Mouse (Mus musculus): ENCODE data around the gene Tnni3k. TPM values are rescaled to one million over a fixed set of nuclear protein-coding genes. Genes with fewer than 3 reads are reported as not detected.

The Tnni3k gene
- total RNA-seq, 2 experiments from 2014 or later, result 79.9 to 81.6 TPM

DNA sequence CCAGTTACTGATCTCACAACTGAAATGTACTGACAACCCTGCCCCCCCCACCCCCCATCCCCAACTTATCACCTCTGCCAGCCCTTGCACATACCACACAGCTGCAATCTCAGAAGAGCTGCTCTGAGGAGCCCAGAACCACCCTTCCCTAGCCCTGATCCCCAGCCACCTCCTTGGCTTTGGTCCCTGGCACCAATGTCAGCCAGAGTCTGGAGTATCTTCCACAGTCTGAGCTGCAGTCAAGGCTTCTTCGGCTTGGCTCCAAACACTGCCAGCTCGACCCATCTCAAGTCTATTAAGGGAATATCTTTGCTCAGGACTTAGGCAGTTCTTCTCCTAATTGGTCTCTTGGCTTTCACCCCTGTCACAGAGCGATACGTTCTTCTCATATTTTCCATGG, 261.6 kb downstream of the Tnni3k start:
- intact Hi-C loops (cut with DNase I), result no loop called here
- DNase-seq (ENCODE audit: low spot score), result no peak

DNA sequence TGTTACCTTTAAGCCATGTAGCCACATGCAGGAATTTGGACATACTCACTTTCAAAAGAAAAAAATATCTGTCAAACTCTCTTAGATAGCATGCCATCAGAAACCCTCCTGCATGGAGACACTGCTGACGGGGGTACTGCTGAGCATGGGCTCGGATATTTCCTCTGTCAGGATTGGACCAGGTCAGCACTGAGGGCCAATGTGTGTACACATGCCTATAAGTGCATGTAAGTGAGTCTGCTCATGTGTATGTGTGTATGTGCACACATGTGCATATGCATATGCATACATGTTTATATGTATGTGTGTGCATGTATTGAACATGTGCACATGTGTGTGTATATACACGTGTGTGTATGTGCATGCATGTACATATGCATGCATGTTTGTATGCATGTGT, 267.6 kb downstream of the Tnni3k start:
- intact Hi-C loops (cut with DNase I), result loop anchor here (5.0 kb wide), 1 partner anchor 135 kb away; no protein-coding TSS in a partner anchor
- DNase-seq (ENCODE audit: low spot score), result no peak

DNA sequence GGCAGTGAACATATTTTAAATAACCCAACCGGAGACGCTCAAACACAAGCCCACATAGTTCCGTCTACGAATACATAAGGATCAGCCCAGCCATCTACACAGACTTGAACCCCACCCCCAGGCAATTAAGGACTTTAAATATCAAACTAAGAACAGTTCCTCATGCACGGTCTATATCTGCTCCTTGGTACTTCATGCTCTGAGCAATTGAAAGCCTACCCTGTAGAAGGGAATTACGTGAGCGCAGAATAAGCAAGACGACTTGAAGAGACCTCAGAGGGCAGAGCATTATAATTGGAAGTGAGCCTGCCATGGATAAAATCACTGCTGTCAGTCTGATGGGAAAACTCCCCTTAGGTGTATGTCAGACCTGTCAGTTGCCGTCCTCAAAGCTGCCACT, 268.9 kb downstream of the Tnni3k start:
- intact Hi-C loops (cut with DNase I), result loop anchor here (5.0 kb wide), 1 partner anchor 134 kb away; no protein-coding TSS in a partner anchor
- no peak for DNase-seq (ENCODE audit: low spot score)

DNA sequence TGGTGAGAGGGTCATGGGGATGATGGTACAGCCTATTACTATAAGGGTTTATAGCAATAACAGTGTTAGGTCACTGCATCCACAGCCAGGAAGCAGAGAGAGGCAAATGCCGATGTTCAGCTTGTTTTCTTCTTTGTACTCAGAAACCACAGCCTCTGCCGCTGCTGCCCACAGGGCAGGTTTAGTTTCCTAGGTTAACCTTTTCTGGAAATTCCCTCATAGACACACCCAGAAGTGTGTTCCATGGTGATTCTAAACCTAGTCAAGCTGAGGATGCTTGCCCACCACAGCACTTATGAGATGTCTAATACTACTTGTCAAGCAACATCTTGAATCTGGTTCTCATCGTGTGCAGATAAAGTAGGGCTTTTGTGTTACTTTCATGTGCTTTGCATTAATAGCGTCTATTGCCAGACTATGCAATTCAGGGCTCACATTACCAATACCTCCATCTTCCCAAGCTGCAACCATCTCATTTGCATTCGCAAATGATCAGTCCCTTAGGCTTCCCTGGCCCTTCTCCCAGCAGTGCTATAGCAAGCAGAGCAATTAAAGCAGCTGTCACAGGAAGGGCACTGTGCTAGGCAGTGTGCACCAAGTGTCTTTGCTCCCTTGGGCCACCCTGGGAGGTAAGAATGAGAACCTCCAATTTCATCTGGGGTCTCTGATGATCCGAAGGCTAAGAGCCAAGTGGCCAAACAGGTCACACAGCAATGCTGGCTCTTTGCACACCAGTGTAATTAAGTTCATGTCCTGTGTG, 276.2 kb downstream of the Tnni3k start:
- no peak for DNase-seq (ENCODE audit: low spot score)
- intact Hi-C loops (cut with DNase I), result no loop called here

DNA sequence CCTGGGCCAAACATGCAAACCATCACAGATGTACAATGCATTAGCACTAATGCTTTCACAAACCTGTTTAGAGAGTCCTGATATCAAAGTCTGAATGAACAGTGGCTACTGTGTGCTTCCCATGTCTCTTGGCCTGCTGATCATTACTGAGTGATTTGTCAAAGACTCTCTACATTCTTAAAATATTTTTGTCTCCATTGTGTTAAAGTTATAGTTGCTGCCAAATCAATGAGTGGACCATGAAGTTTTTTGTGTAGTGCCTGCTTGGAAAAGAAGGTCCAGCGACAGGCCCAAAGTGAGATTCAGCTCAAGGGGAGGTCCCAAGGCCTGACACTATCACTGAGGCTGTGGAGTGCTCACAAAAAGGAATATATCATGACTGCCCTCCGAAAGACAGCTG, 283.6 kb downstream of the Tnni3k start:
- no peak for DNase-seq (ENCODE audit: low spot score)
- intact Hi-C loops (cut with DNase I), result no loop called here

DNA sequence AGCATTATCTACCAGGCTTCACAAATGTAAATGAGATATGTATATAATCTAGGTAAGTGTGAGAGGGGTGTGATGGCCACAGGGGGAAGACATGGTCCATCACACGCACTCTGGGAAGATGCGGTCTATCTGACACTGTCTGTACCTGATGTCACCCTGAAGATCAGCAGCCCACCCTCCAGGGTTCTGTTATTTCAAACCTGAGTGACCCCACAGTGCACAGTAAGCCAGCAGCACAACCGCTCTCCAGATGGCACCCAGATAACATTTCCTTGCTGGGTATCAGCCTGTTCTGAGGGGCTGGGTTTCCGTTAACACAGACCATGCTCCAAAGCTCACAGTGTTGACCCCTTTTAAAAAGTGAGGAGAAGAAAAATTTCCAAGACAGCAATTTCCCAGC, 288.9 kb downstream of the Tnni3k start:
- DNase-seq (ENCODE audit: low spot score), result no peak
- intact Hi-C loops (cut with DNase I), result no loop called here

DNA sequence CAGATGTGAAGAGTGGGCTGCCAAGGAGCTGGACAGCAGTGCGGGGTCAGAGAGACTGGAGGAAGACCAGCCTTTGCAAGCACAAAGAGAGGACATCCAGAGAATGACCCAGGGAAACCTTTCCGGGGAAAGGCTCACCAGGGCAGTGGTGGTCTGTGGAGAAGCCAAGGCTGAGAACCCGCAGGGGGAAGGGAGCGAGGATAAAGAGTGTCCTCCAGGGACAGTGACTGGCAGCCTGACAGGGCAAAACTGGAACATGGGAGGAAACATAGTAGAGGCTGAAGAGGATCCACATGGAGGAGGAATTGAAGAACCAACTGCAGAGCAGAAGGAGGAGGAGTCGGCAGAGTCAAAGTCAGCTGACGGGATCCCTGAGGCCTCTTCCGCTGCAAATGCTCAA, 291.1 kb downstream of the Tnni3k start:
- intact Hi-C loops (cut with DNase I), result no loop called here
- no peak for DNase-seq (ENCODE audit: low spot score)

DNA sequence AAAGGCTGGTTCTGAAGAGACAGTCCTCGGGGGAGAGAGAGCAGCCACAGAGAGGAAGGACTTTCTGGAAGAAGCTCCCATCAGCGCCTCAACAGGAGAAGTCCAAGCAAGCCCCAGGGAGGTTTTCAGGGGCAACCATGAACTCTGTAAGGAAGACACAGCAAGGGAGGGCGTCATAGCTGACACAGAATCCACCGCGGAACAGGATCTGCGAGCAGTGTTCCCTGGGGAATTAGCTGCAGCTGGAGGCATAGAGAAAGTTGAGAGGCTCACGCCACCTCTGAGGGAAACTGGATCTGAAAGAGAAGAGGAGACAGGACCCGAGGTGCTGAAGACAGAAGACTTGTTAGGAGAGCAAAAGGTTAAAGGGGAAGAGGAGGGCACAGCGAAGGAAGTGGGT, 291.8 kb downstream of the Tnni3k start:
- intact Hi-C loops (cut with DNase I), result no loop called here
- DNase-seq (ENCODE audit: low spot score), result no peak

DNA sequence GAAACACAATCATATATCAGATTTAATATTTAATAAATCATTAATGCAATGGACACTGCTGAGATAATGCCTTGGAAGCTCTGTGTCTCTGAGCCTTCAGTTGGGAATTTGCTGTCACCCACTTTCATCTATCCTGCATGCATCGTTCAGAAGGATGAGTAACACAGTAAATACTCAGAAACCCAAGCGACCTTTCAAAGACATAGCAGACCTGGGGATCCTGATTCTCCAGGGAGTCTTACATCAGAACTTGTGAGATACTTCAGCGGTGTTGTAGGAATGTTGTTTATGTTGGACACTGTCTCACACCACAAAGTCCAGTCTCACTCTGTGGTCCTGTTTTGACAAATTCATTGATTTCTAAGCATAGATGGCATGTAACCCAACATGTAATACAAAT, 294.1 kb downstream of the Tnni3k start:
- intact Hi-C loops (cut with DNase I), result no loop called here

DNA sequence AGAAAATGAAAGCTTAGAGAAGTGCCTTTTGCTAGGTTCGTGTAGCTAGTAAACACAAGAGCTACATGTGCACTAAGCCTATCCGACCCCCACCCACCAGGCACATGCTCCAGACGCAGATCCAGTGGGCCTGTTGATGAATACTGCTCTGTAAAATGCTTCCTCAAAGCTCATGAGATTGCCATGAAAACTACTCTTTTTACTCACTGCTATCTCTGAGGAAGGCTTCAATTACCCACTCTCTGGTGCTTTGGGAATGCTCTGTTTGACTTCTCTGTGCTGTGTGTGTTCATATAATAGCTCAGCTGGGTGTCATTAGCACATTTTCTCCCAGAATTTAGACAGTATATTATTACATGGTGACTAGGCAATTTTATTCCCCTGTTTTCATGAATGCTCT, 297.1 kb downstream of the Tnni3k start:
- DNase-seq (ENCODE audit: low spot score), result no peak
- intact Hi-C loops (cut with DNase I), result no loop called here

More for the DNA sequence above, 294.1 kb downstream of the Tnni3k start:
- DNase-seq (ENCODE audit: low spot score), result no peak

DNA sequence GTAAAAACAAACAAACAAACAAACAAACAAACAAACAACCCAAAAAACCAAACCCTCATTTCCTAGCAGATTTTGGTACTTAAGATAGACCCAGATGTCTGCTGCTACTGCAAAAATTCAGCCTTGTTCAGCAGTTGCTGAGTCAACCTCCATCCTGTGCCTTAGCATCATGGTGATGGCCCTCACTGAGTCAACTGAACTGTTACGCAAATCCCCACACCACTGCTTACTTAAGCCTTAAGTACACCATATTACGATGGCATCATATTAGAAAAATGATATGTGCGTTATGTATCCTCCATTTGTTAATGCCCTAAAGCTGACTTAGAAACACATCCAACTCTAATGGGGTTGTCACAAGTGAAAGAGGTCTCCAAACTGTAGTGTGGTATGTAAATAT, 300.0 kb downstream of the Tnni3k start:
- no peak for DNase-seq (ENCODE audit: low spot score)
- intact Hi-C loops (cut with DNase I), result no loop called here

DNA sequence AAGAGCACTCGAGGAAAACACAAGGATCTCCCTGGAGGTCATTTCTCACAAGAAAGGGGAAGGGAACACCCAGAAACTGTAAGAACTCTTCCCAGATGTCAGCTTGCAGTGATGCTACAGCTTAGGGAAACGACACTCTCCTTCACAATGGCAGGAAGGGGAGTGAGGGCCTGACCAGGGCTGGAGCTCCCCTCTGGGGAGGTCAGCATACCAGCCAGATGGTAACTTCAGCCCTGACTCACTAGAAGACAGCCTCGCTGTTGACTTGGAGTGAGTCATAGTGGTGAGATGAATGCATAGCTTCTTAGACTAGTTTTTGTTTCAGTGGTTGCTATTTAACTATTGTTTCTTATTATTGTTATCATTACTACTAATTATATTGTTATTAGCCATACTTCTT, 300.7 kb downstream of the Tnni3k start:
- DNase-seq (ENCODE audit: low spot score), result no peak
- intact Hi-C loops (cut with DNase I), result loop anchor here (5.0 kb wide), 1 partner anchor 62 kb away; no protein-coding TSS in a partner anchor

DNA sequence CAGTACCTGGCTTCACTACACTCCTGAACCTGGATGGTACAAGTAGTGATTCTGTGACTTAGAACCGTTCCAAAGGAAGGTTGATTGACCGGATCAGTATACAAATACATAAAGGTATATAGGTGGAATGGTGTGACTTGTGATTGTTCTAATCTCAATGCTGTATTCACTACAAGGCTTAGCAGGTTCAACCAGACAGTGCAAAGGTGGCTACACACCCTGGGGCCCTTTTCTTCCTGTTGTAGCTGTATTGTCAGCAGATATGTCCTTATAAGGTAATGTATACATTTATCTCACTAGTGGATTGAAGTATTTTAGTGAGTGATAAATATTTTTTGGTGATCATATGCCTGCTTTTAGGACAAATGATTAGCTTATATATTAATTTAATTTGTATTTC, 310.9 kb downstream of the Tnni3k start:
- intact Hi-C loops (cut with DNase I), result no loop called here

DNA sequence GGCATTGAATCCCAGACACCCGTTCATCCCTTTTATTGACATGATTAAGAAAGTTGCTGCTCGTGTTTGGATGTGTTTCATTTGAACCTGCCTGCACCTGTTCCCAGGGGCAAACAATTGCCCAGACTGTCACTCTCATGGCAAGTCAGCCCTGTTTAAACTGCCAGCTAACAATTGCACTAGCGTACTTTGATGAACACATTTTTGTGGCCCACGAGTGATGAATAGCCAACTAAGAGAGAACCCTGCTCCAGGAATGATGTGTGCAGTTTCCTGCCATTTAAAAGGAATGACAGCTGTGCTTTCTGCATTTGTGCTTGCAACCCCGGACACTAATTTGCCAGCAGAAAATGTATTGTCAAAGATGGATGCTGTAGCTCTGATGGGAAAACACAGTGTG, 312.3 kb downstream of the Tnni3k start:
- intact Hi-C loops (cut with DNase I), result no loop called here
- DNase-seq (ENCODE audit: low spot score), result no peak

More for the DNA sequence above, 310.9 kb downstream of the Tnni3k start:
- no peak for DNase-seq (ENCODE audit: low spot score)

DNA sequence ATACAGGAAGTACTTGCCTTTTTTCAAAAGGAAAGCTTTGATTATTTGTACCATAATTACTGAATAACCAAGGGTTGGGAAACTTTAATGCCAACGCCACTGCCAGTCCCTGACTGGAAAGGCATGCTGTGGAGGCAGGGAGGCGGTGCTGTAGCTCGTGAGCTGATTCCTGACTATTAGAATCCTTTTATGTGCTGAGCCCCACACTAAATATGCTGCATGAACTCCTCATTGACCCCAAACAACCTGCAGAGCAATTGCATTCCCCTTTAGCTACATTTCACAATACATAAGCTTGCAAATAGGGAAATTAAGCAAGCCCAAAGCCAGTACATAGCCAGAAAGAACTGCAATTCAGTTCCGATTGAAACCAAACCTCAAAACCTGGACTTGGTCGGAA, 313.7 kb downstream of the Tnni3k start:
- DNase-seq (ENCODE audit: low spot score), result no peak
- intact Hi-C loops (cut with DNase I), result no loop called here

Other genes starting within 250 kb of the Tnni3k start
- 10 to 100 TPM; 10.4 to 10.8 TPM for gene Fpgt, start 38.0 kb upstream of the Tnni3k start, total RNA-seq (2021)
- gene Lrriq3, start 38.0 kb upstream of the Tnni3k start, total RNA-seq (2021), result under 1 TPM in 1 of 2 experiments, not detected in 1; 0.60 TPM

Measured in heart, postnatal 25 days (tissue).